Mouse (Mus musculus) forebrain, embryonic 15.5 days (tissue): ENCODE results near the gene Snrpa. TPM values are rescaled to one million over a fixed set of nuclear protein-coding genes. Genes with fewer than 3 reads are reported as not detected.

Experiments
- ATAC-seq: fragments of 200-750 bp; cut with Nextera tagmentation; replicated peaks from 2 replicates; pipeline ENCODE4 v1.8.0; 2017; ENCODE audit warnings: mild to moderate bottlenecking, moderate TSS enrichment, moderate library complexity
- H3K27ac ChIP-seq: fragments of 300-500 bp; sonication (generic); replicated peaks from 2 replicates; pipeline ENCODE4 v1.5.1; 2015; ENCODE audit warnings: mild to moderate bottlenecking, inconsistent platforms
- H3K27me3 ChIP-seq: fragments of 300-500 bp; sonication (generic); 2 replicates; pipeline ENCODE4 v1.6.1; 2015; ENCODE audit warnings: inconsistent platforms
- H3K36me3 ChIP-seq: fragments of 300-500 bp; sonication (generic); 2 replicates; pipeline ENCODE4 v1.6.1; 2015; ENCODE audit warnings: mild to moderate bottlenecking, inconsistent platforms
- H3K4me1 ChIP-seq: fragments of 300-500 bp; sonication (generic); 2 replicates; pipeline ENCODE4 v1.6.1; 2015; ENCODE audit warnings: inconsistent platforms
- H3K4me2 ChIP-seq: fragments of 300-500 bp; sonication (generic); replicated peaks from 2 replicates; pipeline ENCODE4 v1.6.1; 2015; ENCODE audit warnings: mild to moderate bottlenecking, inconsistent platforms
- H3K4me3 ChIP-seq: fragments of 300-500 bp; sonication (generic); 2 replicates; pipeline ENCODE4 v1.5.1; 2015; ENCODE audit warnings: mild to moderate bottlenecking, inconsistent platforms
- H3K9ac ChIP-seq: fragments of 300-500 bp; sonication (generic); replicated peaks from 2 replicates; pipeline ENCODE4 v1.6.1; 2015; ENCODE audit warnings: mild to moderate bottlenecking, inconsistent platforms
- H3K9me3 ChIP-seq: fragments of 300-500 bp; sonication (generic); 2 replicates; pipeline ENCODE4 v1.6.1; 2016; ENCODE audit warnings: inconsistent platforms
- WGBS: fragments of 180-500 bp; shearing (Covaris S2); methylation state at CpG from one replicate; pipeline ENCODE4 v1.1.7; 2015; ENCODE audit warnings: mixed read lengths; 5-methylcytosine and 5-hydroxymethylcytosine counted together
- polyA plus RNA-seq: library from polyadenylated mRNA; unstranded; fragments of >200 nt; fragmentation: Nextera tagmentation; extraction: Ambion mirVana; gene quantifications from 2 replicates; pipeline ENCODE4 v1.2.1, GENCODE M21; 2015

Snrpa gene
- polyA plus RNA-seq, 1 experiment from 2014 or later, result 228 TPM

DNA sequence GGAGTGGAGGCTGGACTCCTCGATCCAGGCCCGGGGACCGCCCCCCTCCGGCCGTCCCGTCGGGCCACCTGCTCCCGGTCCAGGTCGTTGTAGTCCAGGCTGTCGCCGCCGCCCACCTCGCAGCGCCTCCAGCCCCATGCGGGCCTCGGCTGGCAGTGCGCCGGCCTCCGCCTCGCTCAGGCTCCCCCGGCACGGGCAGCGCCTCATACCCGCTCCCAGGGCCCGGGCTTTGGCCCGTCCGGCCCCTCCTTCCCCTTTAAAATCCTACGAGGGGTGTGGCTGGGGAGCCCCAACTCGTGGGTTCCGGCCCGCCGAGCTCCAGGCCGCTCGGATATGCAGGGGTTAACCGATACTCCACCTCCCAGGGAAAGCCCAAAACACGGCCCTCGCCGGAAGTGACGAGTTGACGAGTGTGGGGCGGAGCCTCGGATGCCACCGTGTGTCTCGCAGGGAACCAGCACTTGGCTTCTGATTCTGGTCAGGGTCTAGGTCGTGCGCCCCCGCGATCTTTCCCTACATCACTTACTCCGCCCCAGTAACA, 32.3 kb upstream of the Snrpa start, which contains the start of gene Itpkc:
TSS of gene Itpkc (minus strand) at position 381 of the 541 bp plus-strand sequence.
- H3K4me1 ChIP-seq, result peaks cover 50% of the 10 kb centered on the region
- ATAC-seq, result peak; percentile 81

DNA sequence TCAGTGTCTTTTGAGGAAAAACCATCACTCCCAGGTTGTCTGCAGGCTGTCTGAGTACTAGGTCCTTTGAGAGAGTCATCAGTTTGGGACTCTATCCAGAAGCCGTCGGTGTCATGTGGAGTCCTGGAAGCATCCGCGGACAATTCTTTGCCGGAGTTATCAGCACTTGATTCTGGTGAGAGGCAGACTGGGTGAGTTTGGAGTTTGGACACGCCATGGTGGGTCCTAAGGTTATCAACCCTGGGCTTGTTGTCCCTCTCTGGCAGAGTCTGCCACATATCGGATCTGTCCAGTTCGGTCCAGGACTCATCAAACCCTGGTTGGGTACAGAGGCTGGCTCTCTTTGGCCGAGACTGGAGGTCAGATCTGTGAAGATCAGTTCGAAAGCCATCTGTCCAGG, 31.6 kb upstream of the Snrpa start:
- H3K4me1 ChIP-seq, result peaks cover 52% of the 10 kb centered on the region
- peak overlapping the region; percentile 86 for H3K4me3 ChIP-seq
- 3% methylated on average over 10 of the region's 10 CpGs for WGBS
- peak overlapping the region; percentile 77 for H3K4me2 ChIP-seq
- peak; percentile 1; the same call in 1 of the 2 replicates for ATAC-seq
- H3K9me3 ChIP-seq, result no peaks in the 10 kb centered on the region
- no peaks in the 10 kb centered on the region for H3K27me3 ChIP-seq
- H3K9ac ChIP-seq, result peak overlapping the region; percentile 92
- H3K27ac ChIP-seq, result peak overlapping the region; percentile 81
- H3K36me3 ChIP-seq, result peaks cover 2% of the 10 kb centered on the region; the same call in 1 of the 2 replicates

More for the DNA sequence above, 32.3 kb upstream of the Snrpa start, which contains the start of gene Itpkc:
- Histone ChIP-seq H3K36me3 (no peaks in the 10 kb centered on the region), H3K9ac (peak within 1 kb of the TSS; percentile 92), H3K27ac (peak within 1 kb of the TSS; percentile 81), H3K4me2 (peak within 1 kb of the TSS; percentile 77), H3K27me3 (no peaks in the 10 kb centered on the region), H3K4me3 (peak within 1 kb of the TSS; percentile 86), H3K9me3 (no peaks in the 10 kb centered on the region)
- under 1% methylated on average over 49 of the region's 49 CpGs for WGBS

- Histone ChIP-seq H3K4me1 (peaks cover 52% of the 10 kb centered on the region), H3K27ac (no peak overlapping the region), H3K4me3 (peak overlapping the region; percentile 86), H3K4me2 (peak overlapping the region; percentile 77), H3K9ac (peak overlapping the region; percentile 92), H3K9me3 (no peaks in the 10 kb centered on the region), H3K27me3 (no peaks in the 10 kb centered on the region), H3K36me3 (peaks cover 2% of the 10 kb centered on the region; the same call in 1 of the 2 replicates)
- 23% methylated on average over 9 of the region's 9 CpGs for WGBS
- ATAC-seq, result no peak
These were observed 31.2 kb upstream of the Snrpa start for GRCm38 (mm10) chr7:27227276-27227675.

DNA sequence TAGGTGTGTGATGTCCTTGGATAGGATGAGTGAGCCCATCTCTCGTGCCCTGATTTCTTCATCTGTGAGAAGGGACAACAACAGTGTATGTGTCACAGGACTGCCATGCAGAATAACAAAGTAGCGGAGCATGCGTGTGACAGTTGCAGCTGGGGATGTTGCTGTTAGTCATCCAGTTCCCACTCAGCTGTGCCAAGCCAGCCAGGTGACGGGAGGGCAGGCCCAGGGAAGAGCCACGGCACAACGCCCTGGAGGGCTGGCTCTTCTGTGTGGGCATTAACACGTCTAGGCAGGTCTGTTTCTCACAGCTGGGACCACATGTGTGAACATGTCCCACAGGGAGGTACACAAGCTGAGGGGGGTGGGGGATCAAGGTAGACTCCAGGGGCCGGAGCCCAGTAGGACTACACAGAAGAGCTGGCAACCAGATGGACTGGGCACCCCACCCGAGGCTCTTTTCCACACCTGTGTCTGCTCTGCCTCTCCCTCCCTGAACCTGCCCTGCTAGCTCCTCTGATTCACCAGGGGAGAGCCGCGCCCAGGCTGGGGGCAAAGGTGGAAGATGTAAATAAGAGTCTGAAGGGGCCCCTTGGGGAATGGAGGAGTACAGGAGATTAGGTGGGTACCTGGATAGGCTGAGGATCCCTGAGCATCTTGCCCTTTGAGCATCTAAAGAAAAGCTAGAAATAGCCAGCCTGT, 29.0 kb upstream of the Snrpa start:
- Histone ChIP-seq H3K9ac (peak overlapping the region; percentile 92), H3K27ac (no peak overlapping the region), H3K36me3 (peaks cover 2% of the 10 kb centered on the region; the same call in 1 of the 2 replicates), H3K4me2 (peak overlapping the region; percentile 77), H3K4me1 (peaks cover 52% of the 10 kb centered on the region), H3K27me3 (no peaks in the 10 kb centered on the region), H3K9me3 (no peaks in the 10 kb centered on the region), H3K4me3 (peak overlapping the region; percentile 86)
- no peak for ATAC-seq
- 67% methylated on average over 11 of the region's 11 CpGs for WGBS

GRCm38 (mm10) chr7:27222538-27222937, 26.5 kb upstream of the Snrpa start:
- peaks cover 45% of the 10 kb centered on the region for H3K4me1 ChIP-seq
- no peaks in the 10 kb centered on the region for H3K9me3 ChIP-seq
- no peak overlapping the region for H3K27ac ChIP-seq
- WGBS, result 82% methylated on average over 1 of the region's 1 CpGs
- ATAC-seq, result no peak
- no peak overlapping the region for H3K4me2 ChIP-seq
- H3K9ac ChIP-seq, result no peak overlapping the region
- no peaks in the 10 kb centered on the region for H3K27me3 ChIP-seq
- H3K4me3 ChIP-seq, result no peak overlapping the region
- peaks cover 13% of the 10 kb centered on the region; the same call in 1 of the 2 replicates for H3K36me3 ChIP-seq

DNA sequence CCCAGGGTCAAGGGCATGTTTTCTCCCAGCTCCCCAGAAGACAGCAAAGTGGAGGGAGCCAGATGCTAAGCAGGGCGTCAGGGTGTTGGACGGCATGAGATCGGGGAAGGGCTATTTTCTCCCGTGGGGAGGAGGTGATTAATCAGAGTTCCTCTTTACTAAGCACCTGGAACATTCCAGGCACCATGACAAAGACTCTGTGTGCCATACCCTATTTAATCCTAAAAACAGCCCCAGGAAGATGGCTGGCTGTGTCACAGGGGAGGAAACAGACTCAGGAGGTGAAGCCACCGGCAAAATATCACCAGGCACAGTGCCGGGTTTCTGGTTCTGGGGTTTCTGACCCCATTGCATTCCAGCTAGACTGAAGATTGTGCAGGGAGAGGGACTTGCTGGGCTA, 25.9 kb upstream of the Snrpa start:
- no peak for ATAC-seq
- no peak overlapping the region for H3K4me2 ChIP-seq
- no peaks in the 10 kb centered on the region for H3K27me3 ChIP-seq
- H3K4me3 ChIP-seq, result no peak overlapping the region
- 86% methylated on average over 6 of the region's 6 CpGs for WGBS
- no peak overlapping the region for H3K9ac ChIP-seq
- H3K9me3 ChIP-seq, result no peaks in the 10 kb centered on the region
- no peak overlapping the region for H3K27ac ChIP-seq
- H3K36me3 ChIP-seq, result peaks cover 14% of the 10 kb centered on the region; the same call in 1 of the 2 replicates
- peaks cover 39% of the 10 kb centered on the region for H3K4me1 ChIP-seq

DNA sequence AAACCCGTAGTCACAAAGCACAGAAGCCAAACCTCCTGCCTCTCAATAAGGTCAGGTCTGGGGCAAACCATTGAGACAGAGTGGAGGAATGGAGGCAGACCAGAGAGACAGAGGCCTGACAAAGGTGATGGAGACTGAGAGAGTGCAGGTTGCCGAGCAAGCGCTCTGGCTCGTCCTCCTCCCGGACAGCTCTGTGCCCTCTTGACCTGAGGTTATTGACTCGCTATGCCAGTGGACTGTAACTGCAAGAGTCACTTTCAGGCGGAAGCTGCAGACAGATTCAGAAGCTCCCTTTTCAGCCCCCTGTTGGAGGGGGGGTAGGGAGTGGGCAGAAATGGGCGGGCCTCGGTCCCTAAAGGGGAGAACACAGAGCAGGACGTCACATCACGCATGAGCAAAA, 23.9 kb upstream of the Snrpa start:
- Histone ChIP-seq H3K4me1 (peaks cover 19% of the 10 kb centered on the region), H3K27me3 (no peaks in the 10 kb centered on the region), H3K27ac (no peak overlapping the region), H3K9me3 (no peaks in the 10 kb centered on the region), H3K4me3 (no peak overlapping the region), H3K4me2 (no peak overlapping the region), H3K9ac (no peak overlapping the region), H3K36me3 (peaks cover 24% of the 10 kb centered on the region)
- no peak for ATAC-seq
- WGBS, result 90% methylated on average over 11 of the region's 11 CpGs

DNA sequence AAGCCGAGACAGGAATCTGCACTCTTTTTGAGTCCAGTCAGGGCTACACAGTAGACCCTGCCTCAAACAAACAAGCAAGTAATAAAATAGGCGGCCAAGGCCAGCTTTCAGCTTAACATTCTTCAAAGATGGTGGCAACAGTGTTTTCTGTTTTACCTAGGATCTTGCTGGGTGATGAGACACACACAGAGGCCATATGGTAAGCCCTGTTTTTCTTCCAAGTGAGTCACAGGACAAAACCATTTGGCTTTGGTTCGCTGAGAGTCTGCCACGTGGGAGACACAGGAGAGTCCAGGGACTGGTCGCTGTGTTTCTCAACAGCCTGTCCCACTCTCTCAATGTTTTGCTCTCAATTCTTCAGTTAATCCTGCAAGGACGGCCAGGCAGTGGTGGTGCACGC, 22.5 kb upstream of the Snrpa start:
- no peak for ATAC-seq
- no peak overlapping the region for H3K4me3 ChIP-seq
- peaks cover 6% of the 10 kb centered on the region for H3K4me1 ChIP-seq
- H3K4me2 ChIP-seq, result no peak overlapping the region
- 89% methylated on average over 7 of the region's 7 CpGs for WGBS
- no peak overlapping the region for H3K9ac ChIP-seq
- H3K9me3 ChIP-seq, result no peaks in the 10 kb centered on the region
- no peaks in the 10 kb centered on the region for H3K27me3 ChIP-seq
- no peak overlapping the region for H3K27ac ChIP-seq
- peaks cover 34% of the 10 kb centered on the region for H3K36me3 ChIP-seq

DNA sequence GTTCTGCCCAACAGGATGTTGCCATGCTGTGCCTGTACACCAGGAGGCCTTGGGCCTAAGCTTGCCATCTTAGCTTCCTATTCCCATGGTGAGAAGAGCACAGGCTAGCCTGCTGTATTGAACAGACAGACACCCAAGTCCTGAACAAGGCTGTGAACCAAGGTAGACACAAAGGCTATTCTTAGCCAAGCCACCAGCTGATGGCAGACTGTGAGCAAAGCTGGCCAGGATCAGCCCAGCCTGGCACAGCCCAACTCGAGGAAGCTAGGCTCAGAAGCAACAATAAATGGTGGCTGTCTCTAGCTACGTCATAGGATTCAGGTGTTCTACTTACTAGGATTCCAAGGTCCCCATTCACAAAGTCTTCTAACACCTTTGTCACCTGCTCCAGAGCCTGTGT, 16.6 kb upstream of the Snrpa start:
- H3K4me3 ChIP-seq, result no peak overlapping the region
- H3K27me3 ChIP-seq, result no peaks in the 10 kb centered on the region
- H3K36me3 ChIP-seq, result peaks cover 69% of the 10 kb centered on the region
- H3K4me2 ChIP-seq, result no peak overlapping the region
- no peaks in the 10 kb centered on the region for H3K9me3 ChIP-seq
- ATAC-seq, result no peak
- WGBS, result 79% methylated on average over 2 of the region's 2 CpGs
- no peak overlapping the region for H3K9ac ChIP-seq
- no peaks in the 10 kb centered on the region for H3K4me1 ChIP-seq
- no peak overlapping the region for H3K27ac ChIP-seq

- Histone ChIP-seq H3K4me3 (no peak overlapping the region), H3K36me3 (peaks cover 36% of the 10 kb centered on the region), H3K9me3 (no peaks in the 10 kb centered on the region), H3K4me1 (no peaks in the 10 kb centered on the region), H3K27ac (no peak overlapping the region), H3K27me3 (no peaks in the 10 kb centered on the region), H3K4me2 (no peak overlapping the region), H3K9ac (no peak overlapping the region)
- 96% methylated on average over 8 of the region's 8 CpGs for WGBS
- no peak for ATAC-seq
These were observed 7.8 kb upstream of the Snrpa start for GRCm38 (mm10) chr7:27203730-27204449.

- Histone ChIP-seq H3K4me3 (no peak overlapping the region), H3K4me2 (no peak overlapping the region), H3K4me1 (peaks cover 16% of the 10 kb centered on the region), H3K27me3 (no peaks in the 10 kb centered on the region), H3K9ac (no peak overlapping the region), H3K9me3 (no peaks in the 10 kb centered on the region), H3K36me3 (peaks cover 15% of the 10 kb centered on the region), H3K27ac (no peak overlapping the region)
- ATAC-seq, result no peak
- WGBS, result 95% methylated on average over 8 of the region's 8 CpGs
These were observed 2.7 kb upstream of the Snrpa start for GRCm38 (mm10) chr7:27198779-27199178.

DNA sequence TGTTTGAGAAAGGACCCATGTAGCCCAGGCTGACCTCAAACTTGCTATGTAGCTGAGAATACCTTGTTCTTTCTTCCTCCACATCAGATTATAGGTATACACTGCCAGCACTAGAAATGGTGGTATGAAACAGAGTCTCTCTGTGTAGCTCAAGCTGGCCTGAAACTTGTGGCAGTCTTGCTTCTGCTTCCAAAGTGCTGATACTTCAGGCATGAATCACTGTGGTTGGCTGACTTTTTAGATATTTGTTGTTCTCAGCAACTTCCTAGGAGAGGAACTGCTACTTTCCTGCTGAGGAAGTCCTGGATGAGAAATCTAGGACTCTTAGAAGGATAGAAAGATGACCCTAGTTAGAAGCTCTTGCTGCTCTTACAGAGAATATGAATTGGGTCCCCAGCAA, 2.3 kb upstream of the Snrpa start:
- no peaks in the 10 kb centered on the region for H3K9me3 ChIP-seq
- no peak overlapping the region for H3K4me3 ChIP-seq
- ATAC-seq, result no peak
- H3K36me3 ChIP-seq, result peaks cover 12% of the 10 kb centered on the region
- no peak overlapping the region for H3K4me2 ChIP-seq
- H3K27ac ChIP-seq, result no peak overlapping the region
- H3K4me1 ChIP-seq, result peaks cover 21% of the 10 kb centered on the region
- H3K9ac ChIP-seq, result no peak overlapping the region
- no peaks in the 10 kb centered on the region for H3K27me3 ChIP-seq
